Mouse (Mus musculus): Measurements from ENCODE around the gene Hist1h2ao. TPM values are rescaled to one million over a fixed set of nuclear protein-coding genes. Genes with fewer than 3 reads are reported as not detected.

Gene Hist1h2ao
- polyA plus RNA-seq, 1 experiment from 2014 or later = not detected

Other genes starting within 250 kb of the Hist1h2ao start
- not detected in 2 replicates for gene Olfr1364, start 228.7 kb upstream of the Hist1h2ao start, polyA plus RNA-seq (2015; fragmentation: Nextera tagmentation; extraction: Ambion mirVana)
- not detected in 2 replicates for gene Olfr1362, start 196.4 kb upstream of the Hist1h2ao start, polyA plus RNA-seq (2015; fragmentation: Nextera tagmentation; extraction: Ambion mirVana)
- not detected in 2 replicates for gene Olfr11, start 167.9 kb upstream of the Hist1h2ao start, polyA plus RNA-seq (2015; fragmentation: Nextera tagmentation; extraction: Ambion mirVana)
- gene Olfr1361, start 147.1 kb upstream of the Hist1h2ao start, polyA plus RNA-seq (2015; fragmentation: Nextera tagmentation; extraction: Ambion mirVana) = not detected in 2 replicates
- not detected in 2 replicates for gene Olfr1360, start 133.1 kb upstream of the Hist1h2ao start, polyA plus RNA-seq (2015; fragmentation: Nextera tagmentation; extraction: Ambion mirVana)
- gene Olfr1359, start 112.4 kb upstream of the Hist1h2ao start, polyA plus RNA-seq (2015; fragmentation: Nextera tagmentation; extraction: Ambion mirVana) = not detected in 2 replicates
- 1.4 and 4.3 TPM in 2 replicates for gene Hist1h2bl, start 94.3 kb upstream of the Hist1h2ao start, polyA plus RNA-seq (2015; fragmentation: Nextera tagmentation; extraction: Ambion mirVana)
- gene Hist1h2ai, start 94.0 kb upstream of the Hist1h2ao start, polyA plus RNA-seq (2015; fragmentation: Nextera tagmentation; extraction: Ambion mirVana) = 14.7 and 32.5 TPM in 2 replicates
- 5.4 and 13.1 TPM in 2 replicates for gene Hist1h3h, start 92.8 kb upstream of the Hist1h2ao start, polyA plus RNA-seq (2015; fragmentation: Nextera tagmentation; extraction: Ambion mirVana)
- 1.7 and 4.3 TPM in 2 replicates for gene Hist1h2bm, start 88.4 kb upstream of the Hist1h2ao start, polyA plus RNA-seq (2015; fragmentation: Nextera tagmentation; extraction: Ambion mirVana)
- gene Hist1h4j, start 75.4 kb upstream of the Hist1h2ao start, polyA plus RNA-seq (2015; fragmentation: Nextera tagmentation; extraction: Ambion mirVana) = 1.2 and 1.6 TPM in 2 replicates
- 1.7 and 2.8 TPM in 2 replicates for gene Hist1h4k, start 60.0 kb upstream of the Hist1h2ao start, polyA plus RNA-seq (2015; fragmentation: Nextera tagmentation; extraction: Ambion mirVana)
- gene Hist1h2ak, start 56.6 kb upstream of the Hist1h2ao start, polyA plus RNA-seq (2015; fragmentation: Nextera tagmentation; extraction: Ambion mirVana) = 22.4 and 26.3 TPM in 2 replicates
- 3.0 and 5.9 TPM in 2 replicates for gene Hist1h2bn, start 56.3 kb upstream of the Hist1h2ao start, polyA plus RNA-seq (2015; fragmentation: Nextera tagmentation; extraction: Ambion mirVana)
- gene Hist1h1b, start 29.8 kb upstream of the Hist1h2ao start, polyA plus RNA-seq (2015; fragmentation: Nextera tagmentation; extraction: Ambion mirVana) = 19.8 and 25.0 TPM in 2 replicates
- gene Hist1h3i, start 27.1 kb upstream of the Hist1h2ao start, polyA plus RNA-seq (2015; fragmentation: Nextera tagmentation; extraction: Ambion mirVana) = 89.5 and 101 TPM in 2 replicates
- 2.4 and 4.7 TPM in 2 replicates for gene Hist1h2an, start 23.2 kb upstream of the Hist1h2ao start, polyA plus RNA-seq (2015; fragmentation: Nextera tagmentation; extraction: Ambion mirVana)
- 2.0 TPM in 2 replicates for gene Hist1h2bp, start 23.0 kb upstream of the Hist1h2ao start, polyA plus RNA-seq (2015; fragmentation: Nextera tagmentation; extraction: Ambion mirVana)
- gene Hist1h2bq, start 268 bp upstream of the Hist1h2ao start, polyA plus RNA-seq (2015; fragmentation: Nextera tagmentation; extraction: Ambion mirVana) = 14.5 and 16.7 TPM in 2 replicates
- gene Hist1h4m, start 1.3 kb downstream of the Hist1h2ao start, polyA plus RNA-seq (2015; fragmentation: Nextera tagmentation; extraction: Ambion mirVana) = not detected in 2 replicates
- 12.0 and 15.9 TPM in 2 replicates for gene Hist1h4n, start 21.7 kb downstream of the Hist1h2ao start, polyA plus RNA-seq (2015; fragmentation: Nextera tagmentation; extraction: Ambion mirVana)
- gene Hist1h2ap, start 23.0 kb downstream of the Hist1h2ao start, polyA plus RNA-seq (2015; fragmentation: Nextera tagmentation; extraction: Ambion mirVana) = 2,704 and 3,243 TPM in 2 replicates
- 15.0 and 16.4 TPM in 2 replicates for gene Hist1h2br, start 23.3 kb downstream of the Hist1h2ao start, polyA plus RNA-seq (2015; fragmentation: Nextera tagmentation; extraction: Ambion mirVana)
- gene Zfp184, start 134.6 kb downstream of the Hist1h2ao start, polyA plus RNA-seq (2015; fragmentation: Nextera tagmentation; extraction: Ambion mirVana) = 6.2 and 7.5 TPM in 2 replicates
- 0.06 TPM in 1 of 2 replicates, not detected in the other for gene Pom121l2, start 170.7 kb downstream of the Hist1h2ao start, polyA plus RNA-seq (2015; fragmentation: Nextera tagmentation; extraction: Ambion mirVana)
- gene Prss16, start 199.3 kb downstream of the Hist1h2ao start, polyA plus RNA-seq (2015; fragmentation: Nextera tagmentation; extraction: Ambion mirVana) = 1.4 and 1.5 TPM in 2 replicates
- 3.0 and 7.8 TPM in 2 replicates for gene Hist1h2ah, start 225.1 kb downstream of the Hist1h2ao start, polyA plus RNA-seq (2015; fragmentation: Nextera tagmentation; extraction: Ambion mirVana)
- 5.0 and 5.8 TPM in 2 replicates for gene Hist1h2bk, start 225.4 kb downstream of the Hist1h2ao start, polyA plus RNA-seq (2015; fragmentation: Nextera tagmentation; extraction: Ambion mirVana)
- 21.0 and 23.6 TPM in 2 replicates for gene Hist1h4i, start 230.9 kb downstream of the Hist1h2ao start, polyA plus RNA-seq (2015; fragmentation: Nextera tagmentation; extraction: Ambion mirVana)
- 23.9 and 40.6 TPM in 2 replicates for gene Hist1h2ag, start 232.5 kb downstream of the Hist1h2ao start, polyA plus RNA-seq (2015; fragmentation: Nextera tagmentation; extraction: Ambion mirVana)
- gene Hist1h2bj, start 232.7 kb downstream of the Hist1h2ao start, polyA plus RNA-seq (2015; fragmentation: Nextera tagmentation; extraction: Ambion mirVana) = 9.6 and 9.9 TPM in 2 replicates